Mouse (Mus musculus): ENCODE results near the gene Vmn2r111. TPM values are rescaled to one million over a fixed set of nuclear protein-coding genes. Genes with fewer than 3 reads are reported as not detected.
"Not testable (repeated sequence)": the region's sequence is repeated elsewhere in the genome, so short reads cannot be mapped to it uniquely, and the experiment has no call there.

The Vmn2r111 gene
- not detected for total RNA-seq (2021)
- long read RNA-seq, experiment 1, result 0 reads
- long read RNA-seq, experiment 2, result 0 reads

DNA sequence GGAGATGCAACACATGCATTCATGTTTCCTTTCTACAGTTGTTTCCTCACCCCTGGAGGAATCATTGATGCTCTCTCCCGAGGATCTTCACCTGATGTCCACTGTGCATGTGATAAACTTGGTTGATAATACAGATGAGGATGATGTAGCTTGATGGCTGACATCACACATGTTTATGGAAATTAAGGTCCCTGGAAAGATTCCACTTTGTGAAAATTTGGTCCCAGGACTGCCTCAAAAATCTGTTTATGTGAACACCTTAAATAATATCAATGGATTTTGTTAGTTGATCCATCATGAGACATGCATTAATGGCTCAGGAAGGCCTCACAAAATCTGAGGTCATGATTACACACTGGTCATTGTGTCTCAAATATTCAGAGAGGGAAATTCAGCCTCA, at the start of gene Vmn2r111:
Gene Vmn2r111 (minus strand): TSS at position 101 of the 400 bp plus-strand sequence.
- DNase-seq, result not testable (repeated sequence)

DNA sequence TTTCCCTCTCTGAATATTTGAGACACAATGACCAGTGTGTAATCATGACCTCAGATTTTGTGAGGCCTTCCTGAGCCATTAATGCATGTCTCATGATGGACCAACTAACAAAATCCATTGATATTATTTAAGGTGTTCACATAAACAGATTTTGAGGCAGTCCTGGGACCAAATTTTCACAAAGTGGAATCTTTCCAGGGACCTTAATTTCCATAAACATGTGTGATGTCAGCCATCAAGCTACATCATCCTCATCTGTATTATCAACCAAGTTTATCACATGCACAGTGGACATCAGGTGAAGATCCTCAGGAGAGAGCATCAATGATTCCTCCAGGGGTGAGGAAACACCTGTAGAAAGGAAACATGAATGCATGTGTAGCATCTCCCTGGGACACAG, 27.4 kb upstream of the Vmn2r111 start, which contains the start of gene Vmn2r112:
Gene Vmn2r112 (plus strand): TSS at position 301 of the 400 bp plus-strand sequence.
- DNase-seq, result not testable (repeated sequence)

DNA sequence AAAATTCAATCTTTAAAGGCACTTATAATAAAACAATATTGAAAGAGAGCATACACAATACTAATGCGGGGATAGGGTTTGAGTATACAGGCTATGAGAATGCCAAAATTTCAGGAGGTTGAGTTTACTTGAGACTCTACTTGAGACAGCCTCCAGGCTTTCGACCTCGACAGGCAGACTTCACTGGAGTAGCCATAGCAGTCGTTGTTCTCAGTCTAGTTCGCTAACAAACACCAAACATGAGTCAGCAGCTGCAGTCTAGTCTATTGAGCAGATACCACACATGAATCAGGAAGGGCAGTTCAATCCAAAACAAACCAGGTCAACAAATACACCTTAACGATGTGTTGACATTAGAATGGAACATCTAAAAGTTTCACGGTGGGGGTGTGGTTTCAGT, 52.8 kb downstream of the Vmn2r111 start:
- not testable (repeated sequence) for DNase-seq

DNA sequence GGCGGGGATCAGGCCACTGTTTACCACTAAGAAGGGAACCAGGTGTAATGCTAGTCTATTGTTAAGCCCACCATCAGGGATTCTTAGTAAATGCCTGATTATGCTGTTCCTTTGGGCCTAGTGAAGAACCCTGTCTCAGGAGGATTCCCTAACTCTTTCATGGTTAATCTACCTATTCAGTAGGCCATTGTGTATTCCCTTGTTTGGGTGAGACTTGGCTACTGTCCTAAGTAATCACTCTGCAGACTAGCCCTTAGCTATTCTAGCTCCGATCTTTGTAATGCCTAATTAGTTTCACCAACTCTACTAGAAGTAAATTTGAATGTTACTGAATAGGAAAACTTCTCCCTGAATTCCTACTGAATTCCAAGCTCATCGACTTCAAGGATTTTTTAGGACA, 53.2 kb downstream of the Vmn2r111 start:
- DNase-seq, result not testable (repeated sequence)

DNA sequence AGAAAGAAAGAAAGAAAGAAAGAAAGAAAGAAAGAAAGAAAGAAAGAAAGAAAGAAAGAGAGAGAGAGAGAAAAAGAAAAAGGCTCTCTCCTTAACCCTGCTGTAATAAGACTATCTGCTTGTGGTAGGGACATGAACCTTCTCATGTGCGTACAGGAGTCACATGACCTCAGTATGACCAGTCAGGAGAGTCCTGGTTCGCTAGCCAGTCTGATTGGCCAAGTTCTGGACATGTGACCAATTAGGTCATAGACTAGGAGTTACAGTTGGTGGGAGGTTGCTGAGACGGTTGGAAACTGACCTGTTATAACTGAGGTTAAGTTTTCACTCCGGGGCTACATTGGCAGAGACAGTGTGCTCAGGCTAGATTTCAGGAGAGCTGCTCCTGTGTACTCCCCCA, 76.2 kb downstream of the Vmn2r111 start:
- no peak for DNase-seq

Other genes with a start within 250 kb of the Vmn2r111 start
- 1 to 10 TPM; 4.2 to 4.5 TPM for gene Zfp944, start 212.1 kb downstream of the Vmn2r111 start, total RNA-seq (2021)
- gene Zfp758, start 212.0 kb downstream of the Vmn2r111 start, total RNA-seq (2021), result 1 to 10 TPM; 9.6 to 9.7 TPM
- 1 to 10 TPM; 3.3 to 4.1 TPM for gene Zfp946, start 149.3 kb downstream of the Vmn2r111 start, total RNA-seq (2021)
- gene Vmn2r112, start 27.5 kb upstream of the Vmn2r111 start, total RNA-seq (2021), result not detected